Mouse (Mus musculus): ENCODE data around the gene Ebf1. TPM values are rescaled to one million over a fixed set of nuclear protein-coding genes. Genes with fewer than 3 reads are reported as not detected.

Ebf1 gene
- polyA plus RNA-seq, 1 experiment, result 2.3 TPM

DNA sequence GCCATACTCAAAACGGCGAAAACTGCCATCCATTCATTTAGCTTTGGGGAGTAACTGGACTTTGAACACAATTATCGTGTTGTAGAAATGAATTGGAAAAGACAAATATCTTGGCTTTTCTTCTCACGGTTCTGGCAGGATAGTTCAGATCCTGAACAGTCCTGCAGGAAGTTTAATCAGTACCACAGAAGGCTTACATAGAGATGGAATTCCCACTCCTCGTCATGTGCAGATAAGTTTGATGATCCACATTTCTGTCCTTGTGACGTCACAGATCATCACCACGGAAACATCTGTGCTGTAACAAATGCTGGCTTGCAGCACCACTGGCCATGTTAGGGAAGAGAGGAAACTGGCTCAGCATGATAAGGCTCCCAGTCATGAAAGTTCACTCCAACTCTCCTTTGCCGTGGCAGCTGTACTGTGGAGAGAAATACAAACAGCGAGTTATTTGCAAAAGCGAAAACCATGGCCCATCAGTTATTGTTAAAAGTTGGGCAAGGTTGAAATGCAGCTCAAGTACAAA is 280.1 kb downstream of the Ebf1 start:
- Histone ChIP-seq H3K27me3 (ENCODE audit: control insufficient read depth, insufficient read depth, low read length, poor library complexity, severe bottlenecking) (no peaks in the 10 kb centered on the region), H3K4me3 (ENCODE audit: low read depth, low read length) (no peak overlapping the region), H3K4me1 (ENCODE audit: control insufficient read depth, insufficient read depth, low read length) (no peaks in the 10 kb centered on the region), H3K27ac (ENCODE audit: insufficient read depth, low read length) (no peak overlapping the region), H3K9ac (ENCODE audit: low read depth, poor library complexity, severe bottlenecking) (no peak overlapping the region), H3K9me3 (replicated peaks; ENCODE audit: control insufficient read depth, insufficient read depth, low read length, poor library complexity, severe bottlenecking) (no peaks in the 10 kb centered on the region), H3K36me3 (ENCODE audit: control insufficient read depth, insufficient read depth, low read length, poor library complexity, severe bottlenecking) (no peaks in the 10 kb centered on the region)
- TF ChIP-seq EP300 (IDR thresholded peaks at IDR 0.05; ENCODE audit: insufficient read depth, low read depth, low read length) (no peak), POLR2A (IDR thresholded peaks at IDR 0.05; ENCODE audit: insufficient read depth, low read length) (no peak), CTCF (IDR thresholded peaks at IDR 0.05; ENCODE audit: low read depth, low read length) (no peak)

DNA sequence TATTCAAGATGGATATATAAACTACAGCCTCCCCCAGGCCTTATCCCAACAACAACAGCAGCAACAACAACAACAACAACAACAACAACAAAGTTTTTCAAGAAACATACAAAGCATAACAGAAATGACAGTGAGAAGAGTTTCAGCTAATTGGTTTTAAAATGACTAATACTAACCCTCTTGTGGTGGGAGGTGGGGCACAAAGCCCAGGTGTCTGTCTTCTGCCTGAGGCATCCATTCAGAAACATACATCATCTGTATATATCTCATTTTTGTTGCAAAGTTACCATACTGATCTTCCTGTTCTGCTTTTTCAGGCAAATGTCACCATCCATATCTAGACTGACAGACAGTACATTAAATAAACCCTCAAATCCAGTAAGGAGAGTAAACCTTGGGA is 282.4 kb downstream of the Ebf1 start:
- Histone ChIP-seq H3K9ac (ENCODE audit: low read depth, poor library complexity, severe bottlenecking) (no peak overlapping the region), H3K36me3 (ENCODE audit: control insufficient read depth, insufficient read depth, low read length, poor library complexity, severe bottlenecking) (no peaks in the 10 kb centered on the region), H3K4me3 (ENCODE audit: low read depth, low read length) (no peak overlapping the region), H3K27me3 (ENCODE audit: control insufficient read depth, insufficient read depth, low read length, poor library complexity, severe bottlenecking) (no peaks in the 10 kb centered on the region), H3K4me1 (ENCODE audit: control insufficient read depth, insufficient read depth, low read length) (no peaks in the 10 kb centered on the region), H3K27ac (ENCODE audit: insufficient read depth, low read length) (no peak overlapping the region), H3K9me3 (replicated peaks; ENCODE audit: control insufficient read depth, insufficient read depth, low read length, poor library complexity, severe bottlenecking) (no peaks in the 10 kb centered on the region)
- TF ChIP-seq POLR2A (IDR thresholded peaks at IDR 0.05; ENCODE audit: insufficient read depth, low read length) (no peak), EP300 (IDR thresholded peaks at IDR 0.05; ENCODE audit: insufficient read depth, low read depth, low read length) (no peak), CTCF (IDR thresholded peaks at IDR 0.05; ENCODE audit: low read depth, low read length) (no peak)

DNA sequence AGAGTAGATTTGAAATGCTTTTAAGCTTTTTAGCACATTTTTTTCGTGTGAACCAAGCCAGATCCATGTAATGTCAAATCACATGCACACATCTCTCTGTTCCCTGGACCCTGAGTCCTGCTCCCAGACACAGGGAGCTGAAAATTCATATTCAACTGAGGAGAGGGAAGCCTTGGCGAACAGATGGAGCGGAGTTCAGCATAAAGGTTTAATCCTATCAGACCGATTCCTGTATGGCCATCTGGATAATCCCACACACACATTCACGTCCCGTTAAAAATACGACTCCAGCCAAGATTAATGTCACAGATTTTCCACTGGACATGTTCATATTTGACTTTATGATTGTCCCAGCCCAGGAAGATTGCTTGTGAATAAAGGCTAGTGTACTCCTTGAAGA is 282.8 kb downstream of the Ebf1 start:
- Histone ChIP-seq H3K4me3 (ENCODE audit: low read depth, low read length) (no peak overlapping the region), H3K4me1 (ENCODE audit: control insufficient read depth, insufficient read depth, low read length) (no peaks in the 10 kb centered on the region), H3K27me3 (ENCODE audit: control insufficient read depth, insufficient read depth, low read length, poor library complexity, severe bottlenecking) (no peaks in the 10 kb centered on the region), H3K27ac (ENCODE audit: insufficient read depth, low read length) (no peak overlapping the region), H3K36me3 (ENCODE audit: control insufficient read depth, insufficient read depth, low read length, poor library complexity, severe bottlenecking) (no peaks in the 10 kb centered on the region), H3K9me3 (replicated peaks; ENCODE audit: control insufficient read depth, insufficient read depth, low read length, poor library complexity, severe bottlenecking) (no peaks in the 10 kb centered on the region), H3K9ac (ENCODE audit: low read depth, poor library complexity, severe bottlenecking) (no peak overlapping the region)
- TF ChIP-seq CTCF (IDR thresholded peaks at IDR 0.05; ENCODE audit: low read depth, low read length) (no peak), POLR2A (IDR thresholded peaks at IDR 0.05; ENCODE audit: insufficient read depth, low read length) (no peak), EP300 (IDR thresholded peaks at IDR 0.05; ENCODE audit: insufficient read depth, low read depth, low read length) (no peak)

DNA sequence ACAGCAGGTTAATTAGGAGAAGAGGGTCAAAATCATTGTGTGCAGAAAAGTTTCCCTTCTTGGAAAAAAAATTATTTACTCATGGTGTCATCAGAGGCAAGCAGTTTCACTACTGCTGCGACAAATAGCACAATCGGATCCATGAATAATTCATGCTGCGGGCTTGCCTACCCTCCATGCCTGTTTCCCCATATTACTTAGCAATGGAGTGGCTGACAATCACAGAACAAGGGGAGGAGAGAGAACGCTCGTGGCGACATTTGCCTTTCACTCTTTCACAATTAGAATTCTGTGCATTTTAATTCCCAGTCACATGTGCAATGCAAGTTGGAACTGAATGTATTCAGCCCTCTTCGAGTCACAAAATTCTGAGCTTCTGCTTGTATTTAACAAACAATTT is 283.4 kb downstream of the Ebf1 start:
- no peak overlapping the region for H3K27ac ChIP-seq (ENCODE audit: insufficient read depth, low read length)
- no peak overlapping the region for H3K9ac ChIP-seq (ENCODE audit: low read depth, poor library complexity, severe bottlenecking)
- no peaks in the 10 kb centered on the region for H3K4me1 ChIP-seq (ENCODE audit: control insufficient read depth, insufficient read depth, low read length)
- no peaks in the 10 kb centered on the region for H3K36me3 ChIP-seq (ENCODE audit: control insufficient read depth, insufficient read depth, low read length, poor library complexity, severe bottlenecking)
- no peak for TF ChIP-seq CTCF (IDR thresholded peaks at IDR 0.05; ENCODE audit: low read depth, low read length)
- no peak for TF ChIP-seq EP300 (IDR thresholded peaks at IDR 0.05; ENCODE audit: insufficient read depth, low read depth, low read length)
- no peak for TF ChIP-seq POLR2A (IDR thresholded peaks at IDR 0.05; ENCODE audit: insufficient read depth, low read length)
- H3K27me3 ChIP-seq (ENCODE audit: control insufficient read depth, insufficient read depth, low read length, poor library complexity, severe bottlenecking), result no peaks in the 10 kb centered on the region
- H3K4me3 ChIP-seq (ENCODE audit: low read depth, low read length), result no peak overlapping the region
- H3K9me3 ChIP-seq (replicated peaks; ENCODE audit: control insufficient read depth, insufficient read depth, low read length, poor library complexity, severe bottlenecking), result no peaks in the 10 kb centered on the region

DNA sequence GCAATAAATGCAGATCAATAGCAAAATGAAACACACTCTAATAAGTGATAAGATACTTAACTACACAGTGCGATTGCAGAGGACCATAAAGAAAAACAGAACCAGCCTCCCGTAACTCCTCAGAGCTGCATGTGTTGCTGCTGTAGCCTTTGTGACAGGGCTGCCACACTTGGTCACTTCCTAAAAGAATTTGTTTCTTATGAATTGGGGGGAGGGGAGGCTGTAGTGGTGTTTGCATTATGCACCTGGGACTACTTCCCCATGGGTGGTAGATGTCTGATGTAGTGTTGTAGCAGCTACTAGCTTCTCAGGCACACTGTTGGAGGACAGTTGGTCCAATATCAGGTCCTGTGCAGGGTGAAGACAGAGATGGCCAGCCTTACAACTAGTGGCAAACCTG is 284.6 kb downstream of the Ebf1 start:
- Histone ChIP-seq H3K4me3 (ENCODE audit: low read depth, low read length) (no peak overlapping the region), H3K27ac (ENCODE audit: insufficient read depth, low read length) (no peak overlapping the region), H3K36me3 (ENCODE audit: control insufficient read depth, insufficient read depth, low read length, poor library complexity, severe bottlenecking) (no peaks in the 10 kb centered on the region), H3K4me1 (ENCODE audit: control insufficient read depth, insufficient read depth, low read length) (no peaks in the 10 kb centered on the region), H3K9ac (ENCODE audit: low read depth, poor library complexity, severe bottlenecking) (no peak overlapping the region), H3K27me3 (ENCODE audit: control insufficient read depth, insufficient read depth, low read length, poor library complexity, severe bottlenecking) (no peaks in the 10 kb centered on the region), H3K9me3 (replicated peaks; ENCODE audit: control insufficient read depth, insufficient read depth, low read length, poor library complexity, severe bottlenecking) (no peaks in the 10 kb centered on the region)
- TF ChIP-seq POLR2A (IDR thresholded peaks at IDR 0.05; ENCODE audit: insufficient read depth, low read length) (no peak), EP300 (IDR thresholded peaks at IDR 0.05; ENCODE audit: insufficient read depth, low read depth, low read length) (no peak), CTCF (IDR thresholded peaks at IDR 0.05; ENCODE audit: low read depth, low read length) (no peak)

DNA sequence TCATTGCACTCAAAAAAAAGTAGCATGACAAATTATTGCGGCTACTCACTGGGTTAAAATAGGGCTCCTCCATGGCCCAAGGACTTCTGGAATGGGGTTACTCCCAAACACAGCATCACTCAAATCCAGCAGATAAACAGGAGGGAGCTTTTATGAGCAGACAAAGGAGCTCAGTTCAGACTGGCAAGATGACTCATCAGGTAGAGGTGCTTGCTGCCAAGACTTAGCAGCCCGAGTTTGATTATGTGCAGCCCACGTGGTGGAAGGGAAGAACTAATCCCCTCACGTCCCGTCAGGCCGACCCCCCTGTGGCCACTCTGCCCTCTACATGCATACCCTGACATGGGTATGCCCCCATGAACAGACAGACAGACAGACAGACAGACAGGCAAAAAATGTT is 285.0 kb downstream of the Ebf1 start:
- H3K36me3 ChIP-seq (ENCODE audit: control insufficient read depth, insufficient read depth, low read length, poor library complexity, severe bottlenecking), result no peaks in the 10 kb centered on the region
- no peak overlapping the region for H3K27ac ChIP-seq (ENCODE audit: insufficient read depth, low read length)
- no peaks in the 10 kb centered on the region for H3K4me1 ChIP-seq (ENCODE audit: control insufficient read depth, insufficient read depth, low read length)
- no peaks in the 10 kb centered on the region for H3K9me3 ChIP-seq (replicated peaks; ENCODE audit: control insufficient read depth, insufficient read depth, low read length, poor library complexity, severe bottlenecking)
- TF ChIP-seq CTCF (IDR thresholded peaks at IDR 0.05; ENCODE audit: low read depth, low read length), result no peak
- no peak for TF ChIP-seq POLR2A (IDR thresholded peaks at IDR 0.05; ENCODE audit: insufficient read depth, low read length)
- no peak for TF ChIP-seq EP300 (IDR thresholded peaks at IDR 0.05; ENCODE audit: insufficient read depth, low read depth, low read length)
- H3K9ac ChIP-seq (ENCODE audit: low read depth, poor library complexity, severe bottlenecking), result no peak overlapping the region
- no peaks in the 10 kb centered on the region for H3K27me3 ChIP-seq (ENCODE audit: control insufficient read depth, insufficient read depth, low read length, poor library complexity, severe bottlenecking)
- no peak overlapping the region for H3K4me3 ChIP-seq (ENCODE audit: low read depth, low read length)
